Mouse (Mus musculus) spleen, embryonic (tissue): ENCODE measurements around the gene Crp.

Source experiments
- CTCF ChIA-PET: fragments of 350-600 bp; sonication (Branson Sonifier 250); formaldehyde crosslinking; loops from one replicate; lab custom pipeline; 2022; lab: Charles Lee

Gene Crp

DNA sequence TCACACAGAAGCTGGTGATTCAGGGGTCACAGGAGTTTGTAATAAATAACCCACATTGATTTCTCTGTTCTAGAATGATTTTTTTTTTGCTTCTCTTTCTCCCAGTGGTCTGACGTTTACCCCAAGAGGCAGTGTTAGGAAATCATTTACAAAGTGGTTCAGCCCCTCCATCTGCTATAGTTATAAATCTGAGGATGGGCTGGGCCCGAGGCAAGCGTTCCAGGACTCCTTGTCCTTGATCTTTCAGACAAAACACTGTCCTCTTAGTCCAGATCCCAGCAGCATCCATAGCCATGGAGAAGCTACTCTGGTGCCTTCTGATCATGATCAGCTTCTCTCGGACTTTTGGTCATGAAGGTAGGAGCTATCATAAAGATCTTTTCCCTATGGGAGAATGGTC, at the start of gene Crp:
Gene Crp (plus strand): TSS at position 212 of the 400 bp plus-strand sequence.
- CTCF ChIA-PET, result no interaction called here

DNA sequence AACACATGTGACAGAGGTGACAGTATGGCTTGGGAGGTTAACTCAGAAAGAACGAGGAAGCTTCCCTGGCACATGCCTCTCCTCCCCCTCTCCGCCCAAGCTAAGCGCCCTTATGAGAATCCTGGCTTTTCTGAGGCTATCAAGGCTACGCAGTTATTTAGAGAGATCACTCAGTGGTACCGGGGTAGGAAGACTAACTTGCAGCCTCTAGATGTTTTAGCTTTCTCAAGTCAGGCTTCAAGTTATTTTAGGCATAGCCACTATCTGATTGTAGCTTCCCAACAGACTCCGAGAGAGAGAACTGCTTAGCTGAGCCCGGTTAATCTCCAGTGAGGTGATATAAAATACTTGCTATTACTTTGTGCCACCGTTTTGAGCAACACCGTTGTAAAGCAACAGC, 48.5 kb upstream of the Crp start:
- CTCF ChIA-PET, result interaction anchor here (0.6 kb wide), 2 partner anchors 32 to 222 kb away, joined by 4 to 5 read pairs; no protein-coding TSS in a partner anchor

DNA sequence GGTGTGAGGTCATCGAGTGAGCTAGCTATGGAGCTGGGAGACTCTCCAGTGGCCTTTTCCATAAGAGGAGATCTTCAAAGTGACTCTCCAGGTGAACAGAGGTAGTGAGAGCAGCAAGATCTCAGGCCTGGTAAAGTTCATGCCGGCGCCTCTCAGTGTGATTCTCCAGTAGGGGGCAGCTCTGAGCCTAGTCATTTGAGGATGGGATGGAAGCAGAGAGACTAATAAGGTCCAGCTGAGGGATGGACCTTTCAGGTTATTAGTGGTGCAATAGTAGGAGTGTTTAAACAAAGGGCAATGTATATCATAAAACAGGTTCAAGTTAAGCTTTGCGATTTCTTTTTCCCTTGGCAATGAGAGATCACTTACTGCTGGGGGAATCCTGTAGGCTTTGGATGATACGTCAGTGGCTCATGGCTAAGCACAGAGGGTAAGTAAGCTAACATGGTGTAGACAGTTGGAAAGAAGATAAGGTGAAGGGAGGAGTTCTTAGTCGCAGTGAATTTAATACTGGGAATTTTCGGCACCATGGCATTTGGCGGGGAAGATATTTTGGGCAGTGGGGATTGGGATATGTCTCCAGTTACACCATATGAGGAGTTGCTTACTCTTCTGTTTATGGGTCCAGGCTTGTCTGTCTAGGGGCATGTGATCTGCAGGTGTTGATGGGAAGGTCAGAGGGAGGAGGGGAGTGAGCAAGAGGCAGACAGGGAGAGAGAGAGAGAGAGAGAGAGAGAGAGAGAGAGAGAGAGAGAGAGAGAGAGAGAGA, 47.2 kb upstream of the Crp start:
- CTCF ChIA-PET, result no interaction called here

DNA sequence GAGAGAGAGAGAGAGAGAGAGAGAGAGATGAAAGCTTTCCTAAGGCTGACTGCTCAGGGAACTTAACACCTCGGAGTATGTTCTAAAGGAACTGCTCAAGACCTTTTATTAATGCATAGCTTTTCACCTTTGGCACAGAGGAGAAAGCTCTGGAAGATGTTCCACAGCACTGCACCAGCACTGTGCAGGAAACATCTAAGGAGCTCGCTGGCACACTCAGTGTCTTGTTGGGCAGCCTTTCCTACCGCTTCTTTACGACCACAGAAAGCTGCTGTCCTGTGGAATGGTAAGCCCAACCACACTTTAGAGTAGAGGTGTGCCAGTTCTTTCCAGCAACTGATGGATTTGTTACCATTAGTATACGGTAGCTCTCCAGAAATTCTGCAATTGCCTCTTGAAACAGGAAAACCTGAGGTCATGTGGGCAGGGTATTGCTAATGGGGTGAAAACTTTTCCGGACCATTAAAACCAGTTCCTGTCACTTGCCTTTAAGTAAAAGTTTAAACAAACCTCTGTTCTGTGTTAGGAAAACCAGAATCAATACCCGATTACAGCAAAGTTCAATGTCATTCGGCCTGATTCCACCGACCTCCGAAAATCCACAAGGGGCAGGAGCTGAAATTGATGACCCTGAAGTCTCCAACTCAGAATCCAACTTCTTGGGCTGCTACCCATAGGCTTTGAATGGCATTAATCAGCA, 46.4 kb upstream of the Crp start:
- CTCF ChIA-PET, result no interaction called here

DNA sequence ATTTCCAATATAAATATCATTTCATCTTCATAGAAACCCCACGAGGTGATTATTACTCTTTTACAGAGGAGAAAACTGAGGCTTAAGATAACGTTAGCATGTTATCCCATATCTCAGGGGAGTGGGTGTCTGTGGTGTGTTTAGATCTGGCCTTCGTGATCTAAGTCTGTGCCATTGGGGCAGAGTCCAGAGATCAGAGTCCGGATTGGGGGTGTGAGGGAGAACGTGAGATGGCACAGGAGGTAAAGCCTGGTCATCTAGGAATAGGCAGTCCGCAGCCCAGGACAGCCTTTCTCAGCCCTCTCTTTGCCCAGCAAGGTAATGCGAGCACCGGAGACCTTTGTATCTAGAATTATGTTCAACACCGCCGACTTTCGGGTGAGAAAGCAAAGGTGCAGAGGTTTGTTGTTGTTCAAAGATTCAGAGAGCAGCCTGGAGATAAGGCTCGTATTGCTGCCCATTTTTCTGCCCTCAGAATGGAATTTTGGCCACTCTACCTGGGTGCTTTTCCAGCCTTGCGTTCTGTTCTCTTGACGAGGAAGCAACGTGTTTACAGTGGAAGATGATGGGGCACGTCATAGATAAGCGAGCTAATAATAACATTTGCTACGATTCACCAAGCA, 45.7 kb upstream of the Crp start:
- CTCF ChIA-PET, result no interaction called here

DNA sequence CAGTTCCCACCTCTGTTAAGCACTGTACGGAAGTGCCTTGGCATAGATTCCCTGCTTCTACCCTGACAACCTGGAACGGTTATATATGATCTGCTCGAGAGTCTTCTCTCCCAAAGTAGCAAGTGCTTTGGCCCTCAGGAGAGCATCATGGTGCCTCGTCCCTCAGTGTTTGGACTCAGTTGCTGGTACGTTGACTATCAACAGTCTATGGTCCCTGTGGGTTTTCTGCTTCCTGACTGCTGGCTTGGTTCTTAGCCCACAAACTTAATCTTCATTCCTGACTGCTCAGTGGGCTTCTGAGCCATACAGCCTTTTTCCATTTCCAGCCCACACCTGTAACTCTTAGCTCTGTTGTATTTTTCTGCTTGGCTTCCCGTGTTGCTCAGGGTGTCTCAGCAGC, 44.0 kb upstream of the Crp start:
- CTCF ChIA-PET, result no interaction called here

DNA sequence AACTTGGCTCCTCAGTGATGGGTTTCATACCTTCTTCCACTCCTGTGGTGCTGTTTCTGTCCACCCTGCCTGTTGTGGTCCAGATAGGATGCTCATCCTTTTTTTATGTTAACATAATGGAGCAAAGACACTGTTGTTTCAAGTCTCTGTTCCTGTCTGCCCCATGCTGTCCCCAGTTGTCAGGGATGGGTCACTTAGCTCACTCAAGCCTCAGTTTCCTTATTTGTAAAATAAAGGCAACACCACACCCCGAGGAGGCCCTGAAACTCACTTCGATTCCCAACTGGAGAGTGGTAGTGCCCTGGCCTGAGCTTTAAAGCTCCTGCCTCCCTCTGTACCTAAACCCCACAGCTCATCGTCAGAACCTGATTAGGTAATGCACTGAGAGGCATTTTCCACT, 40.6 kb upstream of the Crp start:
- CTCF ChIA-PET, result no interaction called here

DNA sequence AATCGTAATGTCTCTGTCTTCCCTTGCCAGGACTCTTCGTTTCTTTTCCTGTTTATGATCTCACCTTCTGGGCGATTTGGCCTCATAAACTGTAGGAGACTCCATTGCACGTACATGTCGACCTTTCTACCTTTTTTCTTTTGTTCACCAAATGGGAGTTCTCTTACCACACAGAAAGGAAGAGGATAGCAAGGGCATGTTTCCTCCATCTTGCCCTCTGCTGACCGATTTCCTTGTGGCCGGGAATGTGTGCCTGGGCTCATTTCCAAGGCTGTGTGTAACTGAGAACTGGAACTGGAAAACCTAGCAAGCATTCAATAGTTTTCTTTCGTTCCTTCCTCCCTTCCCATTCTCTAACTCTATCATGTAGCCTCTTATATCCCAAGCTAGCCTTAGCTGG, 38.2 kb upstream of the Crp start:
- CTCF ChIA-PET, result no interaction called here

DNA sequence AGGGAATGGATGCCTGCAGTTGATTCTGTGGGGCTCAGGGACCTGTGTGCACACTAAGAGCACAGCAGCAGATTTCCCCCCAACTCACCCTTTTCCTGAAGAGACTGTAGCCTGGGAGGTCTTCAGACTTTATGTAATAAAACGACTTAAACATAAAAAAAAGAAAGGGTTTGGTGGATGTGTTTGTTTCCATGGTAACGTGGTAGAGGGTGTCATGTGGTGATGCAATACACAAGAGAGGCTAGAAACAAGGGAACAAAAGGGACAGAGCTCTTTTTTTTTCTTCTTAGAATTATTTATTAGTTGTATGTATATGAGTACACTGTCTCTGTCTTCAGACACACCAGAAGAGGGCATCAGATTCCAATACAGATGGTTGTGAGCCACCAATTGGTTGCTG, 32.4 kb upstream of the Crp start:
- CTCF ChIA-PET, result no interaction called here

DNA sequence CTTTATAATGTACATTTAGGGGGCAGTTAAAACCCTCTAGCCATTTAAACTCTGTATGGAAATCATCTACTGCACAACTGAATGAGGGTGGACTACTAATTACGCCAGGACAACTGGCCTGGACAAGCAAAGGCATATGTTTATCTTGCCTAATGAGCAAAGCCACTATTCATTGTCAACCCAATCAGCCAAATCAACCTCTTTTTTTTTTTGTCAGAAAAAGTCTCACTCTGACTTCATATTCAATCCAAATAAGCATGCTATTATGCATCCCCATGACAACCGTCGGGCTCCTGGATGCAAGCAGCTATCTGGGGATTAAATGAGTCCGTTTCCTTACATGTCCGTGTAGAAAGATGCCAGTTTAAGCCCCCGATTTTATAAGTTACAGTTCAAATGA, 30.3 kb upstream of the Crp start:
- CTCF ChIA-PET, result no interaction called here

DNA sequence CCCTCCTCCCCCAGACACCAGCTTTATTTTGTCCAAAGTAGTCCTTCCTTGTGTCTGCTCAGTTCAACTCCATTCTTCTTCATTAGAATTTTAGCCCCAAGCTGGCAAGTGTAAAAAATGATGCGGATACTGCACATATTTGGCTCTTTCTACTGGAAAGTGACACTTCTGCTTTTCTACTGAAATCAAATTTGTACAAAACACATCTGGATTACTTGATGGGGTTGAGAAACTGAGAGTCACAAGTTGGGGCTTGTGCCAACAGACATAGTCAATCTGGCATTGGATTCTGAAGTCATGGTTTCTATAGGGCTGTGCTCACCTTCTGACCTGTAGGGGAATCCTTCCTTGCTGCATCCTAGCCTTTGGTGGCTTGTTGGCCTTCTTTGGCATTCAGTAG, 27.1 kb upstream of the Crp start:
- CTCF ChIA-PET, result no interaction called here

DNA sequence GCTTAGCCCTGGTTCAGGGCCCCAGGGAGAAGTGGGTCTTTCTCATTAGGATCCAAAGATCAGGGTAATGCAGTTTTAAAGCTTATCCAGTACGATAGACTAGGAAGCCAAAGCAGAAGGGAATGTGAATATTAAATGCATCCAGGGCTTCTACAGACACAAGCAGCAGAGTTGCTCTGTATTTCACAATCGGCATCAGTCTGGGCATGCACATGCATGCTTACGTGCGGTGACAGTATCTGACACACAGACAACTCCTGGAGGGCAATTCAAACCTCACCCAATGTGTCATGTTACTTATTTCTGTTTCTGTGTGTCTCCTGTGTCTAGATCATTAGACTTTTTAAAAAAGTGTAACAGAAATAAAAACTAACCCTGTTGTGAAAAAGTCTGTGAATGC, 17.1 kb upstream of the Crp start:
- CTCF ChIA-PET, result no interaction called here

DNA sequence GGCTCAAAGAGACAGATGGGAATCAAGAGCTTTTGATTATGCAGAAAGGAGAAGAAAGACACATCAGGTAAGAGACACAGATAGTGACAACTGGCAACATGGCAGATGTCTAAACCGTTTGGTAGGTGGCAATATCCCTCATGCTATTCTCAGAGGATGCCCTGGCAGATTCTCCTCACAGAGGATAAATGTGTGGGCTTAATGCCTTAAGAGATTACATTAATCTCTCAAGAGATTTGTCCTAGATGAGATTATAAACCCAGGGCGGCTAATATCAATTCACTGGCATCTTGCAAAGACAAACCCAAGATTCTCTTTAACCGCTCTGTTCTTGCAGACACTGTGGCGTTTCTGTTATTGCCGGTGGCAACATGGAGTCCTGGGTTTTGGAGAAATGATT, 14.3 kb upstream of the Crp start:
- CTCF ChIA-PET, result no interaction called here

DNA sequence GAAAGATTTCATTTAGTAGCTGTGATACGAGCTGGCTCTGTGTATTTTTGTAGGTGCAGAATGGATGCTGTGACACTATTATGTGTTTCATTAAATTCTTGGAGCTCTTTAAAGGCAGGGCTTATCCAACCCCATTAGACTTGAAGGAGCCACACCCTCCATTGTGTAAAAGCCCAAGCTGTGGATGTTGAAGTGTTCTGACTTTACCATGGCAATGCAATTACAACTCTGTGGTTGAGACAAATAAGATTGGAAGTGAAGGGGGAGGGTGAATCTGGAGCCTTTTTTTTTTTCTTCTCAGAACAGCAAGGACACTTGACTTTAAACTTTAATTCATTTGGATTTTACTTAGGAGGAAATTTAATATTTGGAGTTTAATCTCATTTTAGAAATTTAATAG, 13.9 kb upstream of the Crp start:
- CTCF ChIA-PET, result no interaction called here

DNA sequence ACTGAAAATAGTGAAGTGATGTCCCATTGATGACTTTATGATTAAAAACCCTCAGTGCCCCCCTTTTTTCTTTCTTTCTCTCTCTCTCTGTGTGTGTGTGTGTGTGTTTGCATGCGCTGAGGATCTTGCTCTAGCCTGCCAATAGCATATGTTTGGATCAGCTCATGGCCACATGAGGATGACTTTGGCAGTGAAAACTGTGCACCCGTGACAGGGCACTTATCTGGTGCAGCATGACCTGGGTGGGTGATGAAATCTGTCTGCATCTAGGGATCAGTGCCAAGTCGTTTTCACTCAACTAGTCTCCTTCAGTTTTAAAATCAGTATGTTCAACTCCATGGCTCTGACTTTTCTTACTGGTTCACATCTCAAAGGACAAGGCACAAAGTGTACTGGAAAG, 12.7 kb upstream of the Crp start:
- CTCF ChIA-PET, result no interaction called here

DNA sequence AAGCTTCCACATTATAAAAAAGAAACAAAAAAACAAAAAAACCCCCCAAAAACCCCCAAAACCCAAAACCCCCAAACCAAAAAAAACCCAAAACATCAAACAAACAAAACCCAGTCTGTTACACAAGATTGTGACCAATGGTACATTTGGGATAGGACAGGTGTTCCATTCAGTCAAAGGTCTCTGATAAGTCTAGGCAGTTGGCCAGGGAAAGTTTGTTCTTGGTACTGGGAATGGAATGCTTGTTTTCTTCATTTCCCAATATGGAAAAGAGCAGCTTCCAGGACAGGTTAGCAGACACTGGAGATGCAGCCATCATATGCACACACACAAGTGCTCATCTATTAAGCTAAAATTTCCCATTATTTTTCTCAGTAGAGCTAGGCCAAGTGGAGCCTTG, 433 bp upstream of the Crp start:
- CTCF ChIA-PET, result no interaction called here

DNA sequence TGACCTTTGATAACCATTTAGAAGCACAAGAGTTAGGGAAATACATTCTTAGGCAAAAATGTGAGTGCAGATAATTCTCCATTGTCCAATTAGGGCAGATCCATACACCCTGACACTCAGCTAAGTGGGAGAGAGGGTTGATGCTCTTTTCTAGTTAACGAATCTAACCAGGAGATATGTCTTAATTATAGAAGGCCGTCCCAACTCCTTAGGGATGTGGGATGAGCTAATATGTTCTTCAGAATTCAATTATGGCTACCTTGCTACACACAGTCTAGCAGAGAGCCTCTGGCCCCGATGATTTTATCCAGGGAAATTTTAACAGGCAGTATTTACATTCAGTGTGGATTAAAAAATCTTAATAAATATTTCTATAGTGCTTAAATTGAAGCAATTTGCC, 3.0 kb downstream of the Crp start:
- CTCF ChIA-PET, result no interaction called here

DNA sequence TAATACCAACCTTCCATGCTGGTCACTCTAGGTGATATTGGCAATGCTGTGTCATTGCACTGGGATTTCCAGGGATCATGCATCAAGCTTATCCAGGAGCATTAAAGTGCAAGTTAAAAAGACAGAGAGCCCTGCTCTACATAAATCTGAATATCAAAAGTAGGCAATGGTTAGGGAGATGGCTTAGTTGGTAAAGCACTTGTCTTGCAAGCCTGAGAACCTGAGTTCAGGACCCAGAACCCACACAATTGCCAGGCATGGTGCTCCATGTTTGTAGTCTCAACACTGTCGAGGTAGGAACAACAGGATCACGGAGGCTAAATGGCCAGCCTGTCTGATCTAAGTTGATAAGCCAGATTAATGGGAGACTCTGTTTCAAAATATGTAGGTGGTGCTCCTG, 3.5 kb downstream of the Crp start:
- CTCF ChIA-PET, result no interaction called here

DNA sequence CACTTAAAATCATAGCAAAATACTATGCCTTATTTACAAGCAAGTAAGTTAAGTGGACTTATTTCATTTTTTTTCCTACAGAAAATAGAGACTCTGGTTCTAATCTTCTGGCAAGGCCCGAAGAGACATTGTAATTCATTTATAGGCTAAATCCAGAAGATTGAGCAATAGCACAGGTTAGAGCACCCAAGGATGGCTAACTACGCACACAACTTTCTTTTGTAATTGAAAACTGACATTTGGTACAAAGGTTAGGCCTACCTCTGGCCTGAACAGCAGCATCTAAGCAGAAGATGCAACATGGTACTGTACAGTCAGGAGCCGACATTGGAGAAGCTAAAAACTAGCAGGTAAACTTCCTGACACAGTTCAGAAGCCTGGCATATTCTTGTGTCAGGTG, 4.0 kb downstream of the Crp start:
- CTCF ChIA-PET, result no interaction called here

DNA sequence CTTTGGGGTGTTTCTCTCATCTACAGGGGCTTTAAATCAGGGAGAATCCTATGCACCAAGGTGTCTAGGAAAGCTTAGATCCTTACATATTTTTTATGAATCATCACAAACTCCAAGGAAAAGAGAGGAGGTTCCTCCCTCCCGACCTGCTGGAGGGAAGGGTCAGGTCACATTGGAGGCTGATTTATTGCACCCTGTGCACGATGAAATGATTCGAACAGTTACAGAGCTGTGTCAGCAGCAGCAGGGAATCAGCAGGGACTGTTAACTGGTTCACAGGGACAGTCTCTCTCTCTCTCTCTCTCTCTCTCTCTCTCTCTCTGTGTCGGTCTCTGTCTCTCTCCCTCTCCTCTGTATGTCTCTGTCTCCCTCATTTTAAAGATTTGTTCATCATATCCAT, 6.9 kb downstream of the Crp start:
- CTCF ChIA-PET, result no interaction called here

DNA sequence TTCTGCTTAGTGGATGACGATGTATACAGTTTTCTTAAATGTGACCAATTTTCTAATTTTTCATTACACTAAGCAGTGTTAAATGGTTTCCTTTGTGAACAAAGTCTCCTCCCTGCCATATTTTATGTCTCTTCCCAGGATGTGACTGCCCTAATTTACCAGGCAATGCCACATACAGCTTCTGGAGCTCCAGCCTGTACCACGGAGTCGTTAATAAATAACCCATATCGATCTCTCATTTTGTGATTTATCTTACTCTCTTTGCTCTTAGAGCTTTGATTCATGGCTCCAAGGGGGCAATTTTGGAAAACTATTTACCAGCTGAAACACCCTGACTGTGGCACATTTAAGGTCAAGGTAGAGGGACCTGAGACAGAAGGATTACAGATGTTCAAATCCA, 8.4 kb downstream of the Crp start:
- CTCF ChIA-PET, result no interaction called here

DNA sequence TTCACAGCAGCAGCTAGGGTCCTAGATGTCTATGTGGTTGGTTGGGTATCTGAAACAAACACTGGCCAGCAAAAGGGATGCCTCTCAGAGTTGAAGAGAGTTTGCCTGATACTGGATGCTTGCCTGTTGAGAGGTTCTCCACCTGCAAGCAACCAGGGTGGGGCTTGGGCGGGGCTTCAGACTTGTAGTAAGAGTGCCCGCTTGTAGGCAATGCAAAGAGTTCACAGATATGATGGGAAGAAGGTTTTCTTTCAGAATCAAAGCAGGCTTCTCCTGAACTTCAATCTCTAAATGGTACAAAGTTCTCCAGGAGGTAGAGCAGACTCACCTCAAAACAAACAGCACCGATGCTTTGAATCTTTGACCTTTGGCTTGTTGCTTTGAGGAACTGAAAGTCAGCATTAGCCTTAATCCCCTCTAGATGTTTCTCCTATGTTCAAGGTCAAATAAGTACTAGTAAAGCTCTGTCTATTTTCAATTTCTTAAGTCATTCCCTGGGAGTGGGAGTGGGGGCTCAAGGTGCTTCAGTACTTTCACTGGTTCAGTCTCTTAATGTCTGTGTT, 12.0 kb downstream of the Crp start:
- CTCF ChIA-PET, result no interaction called here

DNA sequence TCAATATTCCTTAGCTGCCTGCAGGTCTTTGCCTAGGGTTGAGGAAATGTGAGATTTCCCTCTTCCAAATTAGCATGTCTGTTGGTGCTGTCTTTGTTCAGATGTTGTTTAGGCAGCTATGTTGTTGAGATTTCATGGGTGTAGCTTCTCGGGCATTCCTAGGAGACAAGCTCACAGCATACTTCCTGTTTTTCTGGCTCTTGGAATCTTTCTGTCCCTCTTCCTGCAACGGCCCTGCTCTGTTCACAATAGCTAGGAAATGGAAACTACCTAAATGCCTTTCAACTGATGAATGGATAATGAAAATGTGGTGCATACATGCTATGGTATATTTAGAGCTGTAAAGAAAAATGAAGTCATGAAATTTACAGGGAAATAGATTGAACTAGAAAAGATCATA, 13.5 kb downstream of the Crp start:
- CTCF ChIA-PET, result no interaction called here
